Mouse (Mus musculus) heart, embryonic 15.5 days (tissue): ENCODE results near the gene Prmt9. TPM values are rescaled to one million over a fixed set of nuclear protein-coding genes. Genes with fewer than 3 reads are reported as not detected.
A peak's percentile ranks its signal among the peaks of the same experiment; 100 is the strongest.

Experiments
- ATAC-seq: fragments of 200-750 bp; cut with Nextera tagmentation; replicated peaks from 2 replicates; pipeline ENCODE4 v1.8.0; 2017; ENCODE audit warnings: low read depth, moderate TSS enrichment; ENCODE audit not compliant: insufficient number of reproducible peaks, insufficient read depth, low FRiP score
- H3K27ac ChIP-seq: fragments of 300-500 bp; sonication (generic); 2 replicates; pipeline ENCODE4 v1.5.1; 2015; ENCODE audit warnings: mild to moderate bottlenecking, inconsistent platforms
- H3K27me3 ChIP-seq: fragments of 300-500 bp; sonication (generic); 2 replicates; pipeline ENCODE4 v1.6.1; 2015; ENCODE audit warnings: inconsistent platforms
- H3K36me3 ChIP-seq: fragments of 300-500 bp; sonication (generic); 2 replicates; pipeline ENCODE4 v1.6.1; 2015; ENCODE audit warnings: mild to moderate bottlenecking, inconsistent platforms
- H3K4me1 ChIP-seq: fragments of 300-500 bp; sonication (generic); replicated peaks from 2 replicates; pipeline ENCODE4 v1.6.1; 2015; ENCODE audit warnings: inconsistent platforms
- H3K4me2 ChIP-seq: fragments of 300-500 bp; sonication (generic); 2 replicates; pipeline ENCODE4 v1.6.1; 2015; ENCODE audit warnings: inconsistent platforms, mild to moderate bottlenecking, moderate library complexity
- H3K4me3 ChIP-seq: fragments of 300-500 bp; sonication (generic); 2 replicates; pipeline ENCODE4 v1.5.1; 2015; ENCODE audit warnings: mild to moderate bottlenecking, inconsistent platforms
- H3K9ac ChIP-seq: fragments of 300-500 bp; sonication (generic); 2 replicates; pipeline ENCODE4 v1.6.1; 2015; ENCODE audit warnings: mild to moderate bottlenecking, inconsistent platforms
- H3K9me3 ChIP-seq: fragments of 300-500 bp; sonication (generic); replicated peaks from 2 replicates; pipeline ENCODE4 v1.6.1; 2016; ENCODE audit warnings: inconsistent platforms
- WGBS: fragments of 180-500 bp; shearing (Covaris S2); methylation state at CpG from one replicate; pipeline ENCODE4 v1.1.7; 2015; ENCODE audit warnings: mixed read lengths; 5-methylcytosine and 5-hydroxymethylcytosine counted together
- polyA plus RNA-seq: library from polyadenylated mRNA; unstranded; fragments of >200 nt; fragmentation: Nextera tagmentation; extraction: Ambion mirVana; gene quantifications from 2 replicates; pipeline ENCODE4 v1.2.1, GENCODE M21; 2015

Prmt9 gene
- polyA plus RNA-seq, 1 experiment from 2014 or later: 11.2 TPM

- no peak for ATAC-seq
- no peaks in the 10 kb centered on the region for H3K9me3 ChIP-seq
- H3K27ac ChIP-seq: no peak overlapping the region
- H3K27me3 ChIP-seq: no peaks in the 10 kb centered on the region
- H3K4me3 ChIP-seq: no peak overlapping the region
- H3K36me3 ChIP-seq: peaks cover 29% of the 10 kb centered on the region
- no peaks in the 10 kb centered on the region for H3K4me1 ChIP-seq
- H3K9ac ChIP-seq: no peak overlapping the region
- no peak overlapping the region for H3K4me2 ChIP-seq
- 81% methylated on average over 4 of the region's 4 CpGs for WGBS
Measured at GRCm38 (mm10) chr8:77584174-77584573, 35.0 kb downstream of the Prmt9 start.

DNA sequence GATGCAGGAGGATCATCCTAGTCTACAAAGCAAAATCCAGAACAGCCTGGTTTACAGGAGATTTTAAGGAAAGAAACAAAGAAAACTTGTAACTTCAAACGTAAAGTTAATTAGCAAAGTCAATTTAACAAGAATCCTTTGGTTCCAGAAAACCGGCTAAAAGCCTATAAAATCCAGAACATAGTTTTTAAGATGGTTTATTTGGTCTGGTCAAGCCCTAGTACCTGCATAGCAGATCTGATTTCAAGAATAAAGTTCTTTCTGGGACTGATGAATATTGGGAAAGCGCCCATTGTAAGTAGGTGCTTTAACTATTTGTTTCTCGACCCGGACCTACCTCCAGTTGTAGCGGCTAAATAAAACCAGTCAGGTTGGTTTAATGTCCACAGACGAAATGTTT is 60.4 kb downstream of the Prmt9 start:
- peak overlapping the region; percentile 81 for H3K4me2 ChIP-seq
- no peak for ATAC-seq
- H3K9ac ChIP-seq: peak overlapping the region; percentile 65; the same call in 1 of the 2 replicates
- H3K9me3 ChIP-seq: no peaks in the 10 kb centered on the region
- H3K27ac ChIP-seq: no peak overlapping the region
- H3K4me1 ChIP-seq: peaks cover 11% of the 10 kb centered on the region
- no peaks in the 10 kb centered on the region for H3K27me3 ChIP-seq
- H3K36me3 ChIP-seq: 0 out of 2 replicates have a peak, but pooled peaks cover 1% of the 10 kb centered on the region
- WGBS: 14% methylated on average over 7 of the region's 7 CpGs
- H3K4me3 ChIP-seq: peak overlapping the region; percentile 86

DNA sequence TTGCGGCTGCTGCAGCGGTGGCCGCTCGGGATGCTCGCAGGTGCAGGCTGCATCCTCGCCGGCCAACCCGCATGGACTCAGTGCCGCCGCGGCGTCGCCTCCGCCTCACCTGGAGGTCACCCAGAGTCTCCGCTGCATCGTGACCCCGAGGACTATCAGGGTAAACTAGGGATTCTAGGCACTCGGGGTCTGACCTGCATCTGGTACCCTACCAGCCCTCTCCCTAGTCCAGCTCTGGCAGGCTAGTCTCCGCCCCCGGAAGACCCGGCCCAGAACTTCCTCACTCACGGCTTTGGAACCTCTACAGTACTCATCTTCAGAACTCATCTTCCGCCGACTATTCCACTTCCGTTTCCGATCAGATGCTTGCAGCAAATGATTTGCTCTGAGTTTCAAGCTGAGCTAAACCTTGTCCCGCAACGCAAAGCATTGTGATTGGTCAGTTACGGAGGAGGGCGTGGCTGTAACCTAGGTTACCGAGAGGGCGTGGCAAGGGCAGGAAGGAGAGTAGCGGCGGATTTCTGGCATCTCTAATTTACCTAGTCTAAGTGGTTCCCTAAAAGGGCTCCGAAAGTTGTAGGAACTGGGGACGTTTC is 61.3 kb downstream of the Prmt9 start, which contains the start of gene Tmem184c:
Tmem184c (minus strand) TSS at position 325 of the 596 bp plus-strand sequence.
- H3K27me3 ChIP-seq: no peaks in the 10 kb centered on the region
- peak within 1 kb of the TSS; percentile 81 for H3K4me2 ChIP-seq
- H3K36me3 ChIP-seq: no peaks in the 10 kb centered on the region
- H3K27ac ChIP-seq: peak within 1 kb of the TSS; percentile 39; the same call in 1 of the 2 replicates
- peak within 1 kb of the TSS; percentile 65 for H3K9ac ChIP-seq
- no peaks in the 10 kb centered on the region for H3K9me3 ChIP-seq
- ATAC-seq: peak; percentile 94
- under 1% methylated on average over 36 of the region's 36 CpGs for WGBS
- H3K4me3 ChIP-seq: peak within 1 kb of the TSS; percentile 86
- peaks cover 11% of the 10 kb centered on the region for H3K4me1 ChIP-seq

GRCm38 (mm10) chr8:77617916-77618315 is 68.7 kb downstream of the Prmt9 start:
- Histone ChIP-seq H3K4me1 (no peaks in the 10 kb centered on the region), H3K4me3 (no peak overlapping the region), H3K4me2 (no peak overlapping the region), H3K27me3 (no peaks in the 10 kb centered on the region), H3K9ac (no peak overlapping the region), H3K36me3 (no peaks in the 10 kb centered on the region), H3K27ac (no peak overlapping the region), H3K9me3 (no peaks in the 10 kb centered on the region)
- ATAC-seq: no peak
- 50% methylated on average over 2 of the region's 2 CpGs for WGBS

DNA sequence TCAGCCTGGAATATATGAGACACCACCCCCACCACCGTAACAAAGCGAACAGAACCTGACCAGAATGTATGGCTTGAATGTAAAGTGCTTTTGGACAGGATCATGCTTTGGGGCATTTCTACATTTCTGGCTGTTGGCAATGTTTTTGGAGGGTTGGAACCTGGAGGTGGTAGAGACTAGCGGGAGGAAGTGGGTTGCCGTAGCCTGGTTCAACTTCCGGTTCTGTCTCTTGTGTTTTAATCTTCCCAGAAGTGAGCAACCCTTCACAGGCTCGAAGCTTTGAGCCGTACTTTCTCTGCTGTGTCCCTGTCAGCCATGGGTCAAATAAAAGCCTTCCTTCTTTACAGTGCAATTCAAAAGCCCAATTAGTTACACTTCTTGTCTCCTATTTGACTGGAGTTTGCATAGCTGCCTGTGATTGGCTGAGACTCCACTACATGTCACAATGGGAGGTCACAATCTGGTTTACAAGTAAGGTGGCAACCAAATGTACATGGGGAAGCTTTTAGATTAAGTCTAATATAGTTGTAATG is 74.5 kb downstream of the Prmt9 start:
- no peak overlapping the region for H3K9ac ChIP-seq
- H3K27me3 ChIP-seq: no peaks in the 10 kb centered on the region
- H3K4me1 ChIP-seq: no peaks in the 10 kb centered on the region
- H3K27ac ChIP-seq: no peak overlapping the region
- no peaks in the 10 kb centered on the region for H3K36me3 ChIP-seq
- H3K9me3 ChIP-seq: no peaks in the 10 kb centered on the region
- H3K4me3 ChIP-seq: no peak overlapping the region
- 90% methylated on average over 7 of the region's 7 CpGs for WGBS
- H3K4me2 ChIP-seq: no peak overlapping the region
- no peak for ATAC-seq

DNA sequence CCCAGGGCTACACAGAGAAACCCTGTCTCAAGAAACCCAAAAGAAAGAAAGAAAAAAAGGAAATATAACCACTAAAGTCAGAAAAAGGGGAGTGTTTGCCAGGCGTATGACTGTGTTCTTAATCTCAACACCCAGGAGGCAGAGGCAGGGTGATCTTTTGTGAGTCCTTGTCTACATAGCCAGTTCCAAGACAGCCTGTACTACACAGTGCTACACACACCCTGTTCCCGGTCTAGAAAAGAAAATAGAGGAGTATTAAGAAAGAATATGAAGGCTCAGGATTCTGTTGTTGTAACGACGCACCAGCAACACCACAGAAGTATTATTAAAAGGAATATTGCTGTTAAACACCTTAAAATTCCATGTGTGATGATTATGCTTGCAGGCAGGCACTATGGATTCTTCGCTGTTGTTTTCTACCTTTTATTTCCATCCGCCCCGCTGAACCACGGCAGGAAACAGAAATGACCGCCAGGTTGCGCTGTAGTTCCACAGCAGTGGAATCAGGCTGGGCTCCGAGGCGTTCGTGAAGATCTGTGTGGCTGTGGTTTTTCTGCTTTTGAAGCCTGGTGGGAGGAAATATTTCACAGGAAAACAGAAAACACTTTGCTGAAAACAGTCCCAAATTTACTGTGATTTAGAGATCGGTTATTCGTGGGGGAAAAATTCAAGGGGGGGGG is 80.8 kb downstream of the Prmt9 start:
- Histone ChIP-seq H3K9me3 (no peaks in the 10 kb centered on the region), H3K36me3 (no peaks in the 10 kb centered on the region), H3K4me3 (no peak overlapping the region), H3K4me1 (0 out of 2 replicates have a peak, but pooled peaks cover 2% of the 10 kb centered on the region), H3K27me3 (no peaks in the 10 kb centered on the region), H3K27ac (no peak overlapping the region), H3K4me2 (no peak overlapping the region), H3K9ac (no peak overlapping the region)
- peak; percentile 55; the same call in 1 of the 2 replicates for ATAC-seq
- WGBS: 18% methylated on average over 15 of the region's 15 CpGs

- ATAC-seq: no peak
- H3K4me1 ChIP-seq: 0 out of 2 replicates have a peak, but pooled peaks cover 2% of the 10 kb centered on the region
- no peaks in the 10 kb centered on the region for H3K9me3 ChIP-seq
- H3K9ac ChIP-seq: no peak overlapping the region
- H3K27ac ChIP-seq: no peak overlapping the region
- no peak overlapping the region for H3K4me2 ChIP-seq
- 55% methylated on average over 3 of the region's 3 CpGs for WGBS
- H3K27me3 ChIP-seq: no peaks in the 10 kb centered on the region
- H3K36me3 ChIP-seq: no peaks in the 10 kb centered on the region
- no peak overlapping the region for H3K4me3 ChIP-seq
Measured at GRCm38 (mm10) chr8:77630691-77631090, 81.5 kb downstream of the Prmt9 start.

Other genes starting within 250 kb of the Prmt9 start
- gene Arhgap10, start 31.4 kb upstream of the Prmt9 start, polyA plus RNA-seq: 26.6 and 29.3 TPM in 2 replicates
- gene Tmem184c, start 61.3 kb downstream of the Prmt9 start, polyA plus RNA-seq: 21.9 and 22.6 TPM in 2 replicates
- gene Ednra, start 175.1 kb downstream of the Prmt9 start, polyA plus RNA-seq: 35.6 and 44.8 TPM in 2 replicates